Mouse (Mus musculus) c-Kit-positive CD71-negative TER-119-negative erythroid progenitor cells, embryonic 14.5 days (primary cell): ENCODE measurements around the gene Tmem165.

Experiments used
- DNase-seq: peaks from one replicate; pipeline ENCODE4 v3.0.0-alpha.2; 2013; ENCODE audit warnings: low read depth

Gene Tmem165

DNA sequence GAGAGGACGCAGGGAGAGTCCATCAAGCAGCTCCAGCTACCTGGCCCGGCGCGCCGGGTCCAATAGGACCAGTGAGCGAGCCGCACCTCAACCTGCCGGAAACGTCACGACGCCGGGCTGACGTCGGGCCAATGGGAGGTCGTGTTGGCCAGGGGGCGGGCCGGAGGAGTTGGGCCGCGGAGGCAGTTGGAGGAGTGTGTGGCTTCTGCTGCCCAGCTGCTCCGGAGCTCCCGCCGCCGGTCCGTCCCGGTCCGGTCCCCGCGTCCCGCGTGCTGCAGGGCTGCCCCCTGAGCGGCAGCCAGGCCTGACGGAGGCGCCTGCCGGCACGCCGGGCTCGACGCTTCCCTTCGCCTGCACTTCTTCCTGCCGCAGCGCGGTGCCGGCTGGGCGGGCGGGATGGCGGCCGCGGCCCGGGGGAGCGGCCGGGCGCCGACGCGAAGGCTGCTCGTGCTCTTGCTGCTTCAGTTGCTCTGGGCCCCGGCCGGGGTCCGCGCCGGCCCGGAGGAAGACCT is at the start of gene Tmem165:
TSS of gene Tmem165 (plus strand) at position 131 of the 512 bp plus-strand sequence.
- DNase-seq = peak; percentile 74

DNA sequence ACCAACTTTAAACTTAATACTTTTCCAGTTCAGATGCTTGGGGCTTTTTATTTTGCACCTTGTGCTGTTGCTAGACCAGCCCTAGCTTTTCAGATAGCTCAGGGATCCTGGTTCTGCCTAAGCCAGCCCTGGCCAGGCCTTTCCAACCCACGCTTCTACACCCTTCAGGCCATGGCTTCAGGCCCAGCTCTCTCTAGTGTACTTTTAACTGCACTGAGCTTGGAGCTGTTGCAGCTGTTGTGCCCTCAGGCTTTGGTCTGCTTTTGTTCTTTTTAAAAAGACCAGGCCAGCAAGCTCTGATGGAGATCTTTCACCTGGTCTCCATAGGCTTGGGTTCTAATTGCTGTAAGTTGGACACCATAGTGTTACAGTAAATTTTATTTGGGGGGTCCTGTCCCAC is 48.0 kb upstream of the Tmem165 start:
- DNase-seq = no peak

DNA sequence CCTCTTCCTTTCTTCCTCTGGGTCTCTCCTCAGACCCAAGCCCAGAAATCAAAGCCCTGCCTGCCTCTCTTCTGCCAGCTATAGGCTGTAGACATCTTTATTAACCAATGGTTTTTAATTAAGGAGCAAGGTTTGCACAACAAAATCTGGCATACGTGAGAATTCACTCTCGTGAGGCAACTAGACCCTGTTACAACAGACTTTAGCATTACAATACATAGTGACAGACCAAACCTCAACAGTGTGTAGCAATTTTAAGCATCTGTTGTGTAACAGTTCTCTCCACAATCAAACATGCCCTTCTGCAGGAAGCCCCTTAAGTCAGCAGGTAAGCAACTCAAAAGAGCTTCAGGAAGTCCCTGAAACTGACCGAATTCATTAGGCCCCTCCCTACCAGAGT is 47.4 kb upstream of the Tmem165 start:
- DNase-seq = no peak

DNA sequence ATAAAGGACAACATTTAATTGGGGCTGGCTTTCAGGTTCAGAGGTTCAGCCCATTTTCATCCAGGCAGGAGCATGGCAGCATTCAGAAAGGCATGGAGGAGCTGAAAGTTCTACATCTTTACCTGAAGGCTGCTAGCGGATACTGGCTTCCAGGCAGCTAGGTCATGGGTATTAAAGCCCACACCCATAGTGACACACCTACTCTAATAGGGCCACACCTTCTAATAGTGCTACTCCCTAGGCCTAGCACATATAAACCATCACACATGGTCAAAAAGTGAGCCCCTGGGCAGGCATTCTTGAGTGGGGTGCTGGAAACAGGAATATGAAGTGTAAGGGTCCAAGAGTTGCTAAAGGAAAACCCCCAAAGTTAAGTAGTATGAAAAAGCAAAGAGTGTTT is 46.1 kb upstream of the Tmem165 start:
- DNase-seq = no peak

DNA sequence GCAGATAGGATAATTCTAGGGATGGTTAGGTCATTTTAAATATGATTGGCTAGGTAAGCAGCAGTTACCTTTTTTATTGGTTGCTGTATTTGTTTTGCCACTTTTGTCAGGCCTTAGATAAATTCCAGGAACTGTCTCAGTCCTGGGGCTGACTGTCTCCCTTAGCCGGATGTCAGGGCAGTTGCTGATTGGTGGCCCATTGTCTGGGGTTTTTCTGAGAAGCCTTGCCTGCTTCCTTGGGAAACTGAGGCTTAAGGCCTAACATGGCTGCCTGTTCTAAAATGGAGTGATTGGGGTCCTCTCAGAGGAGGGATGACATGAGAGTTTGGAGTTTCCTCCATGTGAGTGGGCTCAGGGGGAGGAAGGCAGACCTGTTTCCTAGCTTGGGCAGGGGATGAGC is 45.6 kb upstream of the Tmem165 start:
- no peak for DNase-seq

DNA sequence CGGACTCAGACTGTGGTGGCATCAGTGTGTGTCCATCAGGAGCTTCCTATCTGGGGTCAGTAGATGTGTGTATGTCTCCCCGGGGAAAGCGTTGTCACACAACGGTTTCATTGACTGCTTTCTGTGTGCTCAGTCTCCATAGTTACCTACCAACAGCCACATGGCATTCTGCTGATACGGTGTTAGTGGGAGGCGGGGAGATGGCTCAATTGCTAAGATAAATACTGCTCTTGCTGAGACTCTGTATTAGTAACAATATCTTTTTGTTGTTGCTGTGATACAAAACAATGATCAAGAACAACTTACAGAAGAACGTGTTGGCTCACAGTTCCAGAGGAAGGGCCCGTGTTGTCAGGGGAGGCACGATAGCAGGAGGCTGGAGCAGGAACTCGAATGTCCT is 45.2 kb upstream of the Tmem165 start:
- no peak for DNase-seq

DNA sequence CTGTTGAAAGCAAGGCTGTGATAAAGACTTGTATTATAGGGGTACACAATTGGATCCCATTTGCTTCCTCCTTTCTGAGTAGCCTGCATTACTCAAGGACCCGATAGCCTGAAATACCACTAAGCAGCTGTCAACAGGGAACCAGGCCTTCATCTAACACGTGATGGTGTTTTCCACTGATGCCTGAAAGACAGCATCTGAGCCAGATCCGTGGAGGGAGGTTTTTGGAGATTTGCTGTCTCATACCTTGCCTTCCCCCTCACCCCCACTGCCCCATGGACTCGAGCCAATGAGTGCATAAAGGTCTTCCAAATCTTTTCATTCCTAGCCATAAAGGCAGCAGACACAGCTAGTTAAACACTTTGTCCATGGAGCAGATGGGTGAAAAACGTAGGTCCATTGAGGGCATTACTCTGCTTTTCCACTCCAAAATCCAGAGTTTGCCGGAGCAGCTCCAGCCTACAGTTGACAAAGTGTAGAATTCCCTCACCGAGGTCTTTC is 44.5 kb upstream of the Tmem165 start:
- DNase-seq = no peak

DNA sequence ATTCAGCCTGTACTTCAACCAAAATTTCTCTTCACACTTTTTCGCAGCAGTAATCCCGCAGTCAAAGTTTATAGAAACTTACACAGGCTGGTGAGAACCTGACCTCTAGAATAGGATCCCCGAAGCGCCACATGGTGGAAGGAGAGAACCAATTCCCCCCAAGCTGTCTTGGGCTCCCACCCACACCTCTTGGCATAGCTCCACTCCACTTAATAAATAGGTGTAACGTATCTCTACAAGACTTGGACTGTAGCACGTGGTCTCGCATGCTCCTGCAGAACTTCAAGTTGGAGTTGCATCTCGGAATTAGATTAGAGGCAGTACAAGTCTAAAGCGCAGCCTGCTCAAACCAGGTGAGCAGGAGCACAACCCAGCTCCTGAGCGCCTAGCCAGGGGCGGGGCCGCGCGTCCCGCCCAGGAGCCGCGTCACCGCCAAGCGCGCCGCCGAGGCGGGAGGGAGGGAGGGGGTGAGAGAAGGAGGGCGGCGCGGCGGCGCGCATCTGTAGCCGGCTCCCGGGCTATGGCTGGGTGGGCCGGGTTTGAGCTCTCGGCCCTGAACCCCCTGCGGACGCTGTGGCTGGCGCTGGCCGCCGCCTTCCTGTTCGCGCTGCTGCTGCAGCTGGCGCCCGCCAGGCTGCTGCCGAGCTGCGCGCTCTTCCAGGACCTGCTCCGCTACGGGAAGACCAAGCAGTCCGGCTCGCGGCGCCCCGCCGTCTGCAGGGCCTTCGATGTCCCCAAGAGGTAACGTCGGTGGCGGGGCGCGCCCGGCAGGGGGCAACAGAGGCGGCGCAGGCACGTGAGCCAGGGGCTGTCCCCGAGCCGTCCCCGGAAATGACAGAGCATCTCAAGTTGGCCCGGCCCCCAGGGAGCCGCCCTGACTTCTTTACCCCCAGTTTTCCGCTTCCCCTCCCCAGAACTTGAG is 43.6 kb upstream of the Tmem165 start, which contains the start of gene Srd5a3:
TSS of gene Srd5a3 (plus strand) at position 464 of the 922 bp plus-strand sequence.
- peak; percentile 90 for DNase-seq

DNA sequence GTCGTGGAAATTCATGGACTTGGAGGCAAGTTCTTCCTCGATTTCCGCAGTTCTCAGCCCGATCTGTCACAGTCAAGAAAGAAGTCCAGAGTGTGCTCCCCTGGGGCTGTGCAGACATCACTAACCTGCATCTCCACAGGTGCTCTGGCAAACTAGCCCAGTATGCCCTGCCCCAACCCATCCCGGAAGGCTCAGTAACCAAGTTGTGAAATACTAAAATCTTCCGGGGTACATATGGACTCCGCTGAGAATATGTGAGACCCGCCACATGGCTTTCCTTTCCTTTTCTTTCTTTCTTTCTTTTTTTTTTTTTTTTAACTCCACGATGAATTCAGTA is 43.0 kb upstream of the Tmem165 start:
- no peak for DNase-seq

DNA sequence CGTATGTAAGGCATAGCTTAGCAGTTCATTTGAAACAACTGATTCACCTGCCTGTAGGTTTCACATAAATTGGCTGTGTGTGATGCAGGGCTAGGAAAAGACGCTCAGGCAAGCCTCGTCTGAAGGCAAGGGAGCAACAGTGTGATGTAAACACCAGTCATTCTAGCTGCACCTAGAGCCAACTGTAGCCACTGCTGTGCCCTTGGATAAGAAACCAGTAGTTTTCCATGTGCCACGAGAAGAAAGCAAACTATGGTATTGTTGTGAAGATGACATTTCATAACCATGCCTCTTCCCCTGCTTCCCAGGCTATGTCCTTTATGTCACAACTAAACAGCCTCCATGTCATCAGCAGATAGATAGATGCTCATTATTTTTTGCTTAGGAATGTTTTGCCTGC is 40.3 kb upstream of the Tmem165 start:
- DNase-seq = no peak

DNA sequence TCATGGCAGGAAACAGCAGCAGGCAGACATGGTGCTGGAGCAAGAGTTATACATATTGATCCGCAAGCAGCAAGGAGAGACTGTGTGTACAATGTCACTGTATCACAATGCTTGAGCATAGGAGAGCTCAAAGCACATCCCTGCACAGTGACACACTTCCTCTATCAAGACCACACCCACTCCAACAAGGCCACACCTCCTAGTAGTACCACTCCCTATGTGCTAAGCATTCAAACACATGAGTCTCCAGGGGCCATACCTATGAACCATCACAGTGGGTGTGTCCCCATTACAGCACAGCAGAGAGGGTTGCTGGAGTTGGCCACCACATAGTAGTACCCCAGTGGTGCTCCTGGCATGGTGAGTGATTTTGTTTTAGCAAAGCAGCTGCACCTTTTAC is 37.3 kb upstream of the Tmem165 start:
- DNase-seq = no peak

DNA sequence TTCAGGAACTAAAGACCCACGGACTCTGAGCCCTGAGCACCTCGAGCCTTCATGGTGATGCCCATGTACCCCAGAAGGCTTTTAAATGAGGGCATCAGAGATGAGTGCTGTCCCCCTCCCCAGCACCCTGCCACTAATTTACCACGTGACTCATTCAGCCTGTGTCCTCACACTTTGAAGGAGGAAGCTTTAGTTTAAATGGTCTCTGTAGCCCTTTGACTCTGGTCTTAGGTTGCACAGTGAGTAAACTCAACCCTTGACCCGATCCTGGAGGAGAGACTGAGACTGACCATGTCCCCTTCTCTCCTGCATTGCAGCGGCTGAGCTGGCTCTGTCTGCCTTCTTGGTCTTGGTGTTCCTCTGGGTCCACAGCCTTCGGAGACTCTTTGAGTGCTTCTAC is 34.2 kb upstream of the Tmem165 start:
- no peak for DNase-seq

DNA sequence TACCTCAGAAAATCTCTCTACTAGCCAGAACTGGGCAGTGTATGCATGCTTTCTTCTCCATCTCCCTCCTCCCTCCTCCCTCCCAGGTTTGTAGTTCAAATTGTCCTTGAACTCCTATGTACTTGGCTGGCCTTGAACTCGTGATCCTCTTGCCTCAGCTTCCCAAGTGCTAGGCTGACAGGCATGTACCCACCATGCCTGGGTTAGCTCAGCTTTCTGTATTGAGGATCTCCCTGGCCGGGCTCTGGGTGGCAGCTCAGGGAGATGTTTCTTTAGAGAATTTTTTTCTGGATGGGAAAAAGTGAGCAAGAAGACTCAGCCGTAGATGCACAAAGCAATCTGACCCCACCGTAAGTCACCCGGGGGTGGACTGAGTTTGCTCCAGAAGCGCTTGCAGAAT is 30.7 kb upstream of the Tmem165 start:
- no peak for DNase-seq

DNA sequence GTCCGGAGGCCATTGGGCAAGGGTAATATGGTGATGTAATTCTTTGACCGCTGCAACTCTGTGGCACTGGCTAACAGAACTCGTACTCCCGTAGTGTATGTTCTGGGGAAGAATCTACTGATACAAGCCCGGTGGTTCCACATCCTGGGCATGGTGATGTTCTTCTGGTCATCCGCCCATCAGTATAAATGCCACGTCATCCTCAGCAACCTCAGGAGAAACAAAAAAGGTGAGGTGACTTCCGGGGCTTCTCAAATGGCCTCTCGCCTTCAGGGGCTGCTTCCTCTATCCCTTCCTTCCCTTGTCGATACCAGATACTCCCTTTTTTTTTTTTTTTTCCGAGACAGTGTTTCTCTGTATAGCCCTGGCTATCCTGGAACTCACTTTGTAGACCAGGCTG is 30.2 kb upstream of the Tmem165 start:
- no peak for DNase-seq

DNA sequence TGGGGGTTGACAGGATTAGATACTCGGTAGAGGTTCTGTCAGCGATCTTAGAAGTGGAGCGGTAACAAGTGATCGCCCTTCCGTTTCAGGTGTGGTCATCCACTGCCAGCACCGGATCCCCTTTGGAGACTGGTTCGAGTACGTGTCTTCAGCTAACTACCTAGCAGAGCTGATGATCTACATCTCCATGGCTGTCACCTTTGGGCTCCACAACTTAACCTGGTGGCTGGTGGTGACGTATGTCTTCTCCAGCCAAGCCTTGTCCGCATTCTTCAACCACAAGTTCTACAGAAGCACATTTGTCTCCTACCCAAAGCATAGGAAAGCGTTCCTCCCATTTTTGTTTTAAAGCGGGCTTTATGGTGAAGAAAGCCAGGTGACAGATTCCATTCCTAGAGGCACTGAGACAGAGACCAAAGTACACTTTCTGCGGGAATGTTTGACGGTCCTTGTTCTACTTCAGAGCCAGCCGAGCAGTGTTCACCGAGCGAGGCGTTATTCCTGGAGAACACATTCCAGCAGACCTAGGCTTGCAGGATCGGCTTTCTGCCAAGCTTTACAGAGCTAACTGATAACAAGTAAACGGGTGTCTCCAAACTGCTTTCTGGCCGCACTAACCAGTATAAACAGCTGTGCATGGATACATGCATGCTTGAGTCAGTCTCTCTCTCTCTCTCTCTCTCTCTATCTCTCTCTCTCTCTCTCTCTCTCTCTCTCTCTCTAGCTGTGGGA is 29.1 kb upstream of the Tmem165 start:
- no peak for DNase-seq

DNA sequence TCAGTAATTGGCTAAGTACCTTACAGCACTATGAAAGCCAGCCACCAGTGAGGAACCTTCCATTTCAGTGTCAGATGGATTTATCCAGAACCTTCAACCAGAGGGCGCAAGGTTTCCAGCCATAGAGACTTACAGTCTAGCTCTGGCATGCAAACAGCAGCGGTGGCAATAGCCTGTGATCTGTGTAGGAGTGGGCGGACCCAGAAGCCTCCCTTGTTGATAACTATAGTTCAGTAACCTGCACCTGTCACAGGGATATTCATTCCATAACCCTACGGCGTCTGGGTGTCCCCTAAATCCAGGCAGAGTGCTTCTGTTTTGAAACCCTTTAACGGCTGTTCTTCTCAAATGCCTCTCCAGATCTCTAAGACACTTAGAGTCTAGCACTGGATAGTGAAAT is 24.1 kb upstream of the Tmem165 start:
- no peak for DNase-seq

DNA sequence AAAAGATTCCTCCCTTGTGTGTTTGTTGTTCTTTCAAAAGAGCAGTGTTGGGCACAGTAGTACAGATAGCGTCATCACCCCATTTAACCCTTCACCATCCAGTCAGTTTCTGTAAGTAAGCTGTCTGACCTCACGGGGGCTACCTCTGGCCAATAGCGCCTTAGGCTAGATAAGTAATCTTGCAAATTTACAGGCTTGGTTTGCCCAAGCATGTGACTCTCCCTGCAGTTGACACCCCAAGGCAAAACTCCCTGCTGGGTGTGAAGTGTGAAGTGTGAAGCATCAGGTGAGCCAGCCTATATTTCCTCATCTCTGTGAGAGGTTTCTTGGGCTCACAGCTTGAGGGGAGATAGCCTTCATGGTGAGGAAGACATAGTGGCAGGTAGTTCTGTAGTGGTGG is 23.6 kb upstream of the Tmem165 start:
- DNase-seq = no peak

DNA sequence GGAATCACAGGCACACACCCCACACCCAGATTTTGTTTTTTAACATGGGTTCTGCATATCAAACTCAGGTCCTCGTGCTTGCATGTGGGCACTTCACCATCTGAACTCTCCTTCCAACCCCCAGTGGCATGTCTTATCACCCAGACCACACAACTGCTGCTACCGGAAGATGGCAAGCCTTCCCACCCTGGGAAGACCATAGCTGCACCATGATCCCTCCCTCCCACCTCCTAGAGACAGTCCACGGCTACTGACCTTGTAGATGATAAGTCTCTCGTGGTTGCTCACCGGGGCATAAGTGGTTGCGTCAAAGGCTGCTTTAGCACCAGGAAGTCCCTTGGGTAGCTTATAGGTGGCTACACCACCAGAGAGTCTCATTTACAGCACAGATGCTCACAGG is 22.2 kb upstream of the Tmem165 start:
- DNase-seq = no peak

DNA sequence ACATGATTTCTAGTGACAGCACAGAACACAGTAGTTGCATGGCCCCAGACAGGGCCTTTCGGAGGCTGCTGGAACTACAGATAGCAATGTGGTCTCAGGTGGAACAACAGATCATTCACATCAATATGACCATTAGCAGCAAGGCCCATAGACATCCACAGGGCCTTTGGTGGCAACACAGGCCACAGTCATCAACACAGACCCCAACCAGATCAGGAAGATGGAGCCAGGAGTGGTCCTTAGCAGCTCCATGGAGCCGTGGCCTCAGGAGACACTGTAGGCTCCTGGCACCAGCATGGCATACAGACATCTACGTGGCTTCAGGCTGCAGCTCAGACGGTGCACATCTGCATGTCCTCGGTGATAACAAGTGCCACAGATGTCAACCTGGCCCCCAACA is 20.8 kb upstream of the Tmem165 start:
- no peak for DNase-seq

DNA sequence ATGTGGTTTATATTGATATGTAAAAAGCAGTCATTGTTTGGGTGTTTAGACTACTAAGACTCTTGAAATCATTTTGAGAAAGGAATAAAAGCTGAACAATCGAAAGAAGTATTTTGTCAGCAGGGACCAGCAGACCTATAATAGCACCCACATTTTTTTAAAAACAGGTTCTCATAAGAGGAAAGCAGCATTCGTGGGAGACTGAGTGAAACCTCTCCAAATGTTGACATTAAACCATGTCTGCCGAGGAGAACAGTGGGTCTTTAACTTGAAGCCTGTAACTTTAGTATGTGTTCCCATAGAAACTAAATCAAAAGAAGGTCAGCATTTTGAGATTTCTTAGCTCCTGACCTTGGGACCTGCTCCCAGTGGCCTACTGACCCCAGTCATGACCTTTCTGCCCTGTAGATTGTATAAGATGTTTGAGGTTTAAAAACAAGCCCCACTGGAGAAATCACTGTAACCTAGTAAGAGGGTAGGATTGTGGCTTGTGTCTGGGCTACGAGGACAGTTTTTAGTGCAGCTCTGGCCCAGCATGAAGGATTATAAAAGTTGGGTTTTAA is 19.8 kb upstream of the Tmem165 start:
- DNase-seq = no peak

DNA sequence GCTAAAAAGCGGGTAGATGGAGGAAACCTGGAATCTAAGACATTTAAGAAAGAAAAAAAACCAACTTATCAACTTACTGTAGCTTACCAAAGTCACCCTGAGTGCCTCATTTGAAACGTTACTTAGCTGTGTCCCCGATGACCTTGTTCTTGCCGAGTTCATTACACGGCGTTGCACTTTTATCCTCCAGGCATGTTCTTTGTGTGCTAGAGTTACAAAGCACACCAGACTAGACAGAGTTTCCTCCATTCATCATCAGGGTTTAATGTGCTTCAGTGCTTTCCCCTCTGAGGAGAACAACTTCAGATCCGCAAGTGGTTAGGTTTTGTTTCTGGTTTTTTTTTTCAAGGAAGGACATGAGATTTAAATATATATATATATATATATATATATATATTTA is 18.9 kb upstream of the Tmem165 start:
- DNase-seq = no peak

DNA sequence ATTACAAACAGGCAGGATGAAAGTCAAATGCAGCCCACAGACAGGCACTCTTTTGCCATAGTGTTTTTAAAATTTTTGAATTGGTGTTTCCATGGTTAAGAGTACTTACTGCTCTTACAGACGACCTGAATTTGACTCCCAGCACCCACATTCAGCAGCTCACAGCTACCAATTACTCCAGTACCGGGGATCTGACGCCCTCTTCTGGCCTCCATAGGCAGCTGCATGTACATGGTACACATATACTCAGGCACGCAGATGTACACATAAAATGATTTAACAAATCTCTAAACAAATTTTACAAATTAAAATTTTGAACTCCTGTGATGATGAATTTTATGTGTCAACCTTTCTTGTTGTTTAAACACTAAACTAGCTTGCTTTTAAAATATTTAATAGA is 13.2 kb upstream of the Tmem165 start:
- DNase-seq = no peak

DNA sequence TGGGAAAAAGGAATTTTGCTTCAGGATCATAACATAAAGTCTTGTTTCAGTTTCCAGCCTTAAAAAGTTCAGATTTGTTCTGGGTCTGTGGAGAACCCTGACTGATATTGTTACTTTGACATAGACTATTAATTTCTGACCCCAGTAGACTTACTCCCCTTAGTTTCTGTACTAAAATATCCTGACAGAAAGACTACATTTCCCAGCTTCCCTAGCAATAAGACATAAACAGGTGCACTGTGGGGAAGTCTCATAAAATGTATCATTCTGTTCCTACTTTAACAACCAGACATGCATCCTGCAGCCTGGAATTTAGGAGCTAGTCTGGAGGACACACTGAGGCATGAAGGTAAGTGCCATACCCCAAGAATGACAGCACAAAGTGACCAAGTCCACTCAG is 12.6 kb upstream of the Tmem165 start:
- no peak for DNase-seq
